Mouse (Mus musculus) forebrain, embryonic 15.5 days (tissue): ENCODE data around the gene Olfml2a. TPM values are rescaled to one million over a fixed set of nuclear protein-coding genes. Genes with fewer than 3 reads are reported as not detected.
A peak's percentile ranks its signal among the peaks of the same experiment; 100 is the strongest.

ENCODE experiments used
- ATAC-seq: fragments of 200-750 bp; cut with Nextera tagmentation; replicated peaks from 2 replicates; pipeline ENCODE4 v1.8.0; 2017; ENCODE audit warnings: mild to moderate bottlenecking, moderate TSS enrichment, moderate library complexity
- H3K27ac ChIP-seq: fragments of 300-500 bp; sonication (generic); replicated peaks from 2 replicates; pipeline ENCODE4 v1.5.1; 2015; ENCODE audit warnings: mild to moderate bottlenecking, inconsistent platforms
- H3K27me3 ChIP-seq: fragments of 300-500 bp; sonication (generic); 2 replicates; pipeline ENCODE4 v1.6.1; 2015; ENCODE audit warnings: inconsistent platforms
- H3K36me3 ChIP-seq: fragments of 300-500 bp; sonication (generic); 2 replicates; pipeline ENCODE4 v1.6.1; 2015; ENCODE audit warnings: mild to moderate bottlenecking, inconsistent platforms
- H3K4me1 ChIP-seq: fragments of 300-500 bp; sonication (generic); 2 replicates; pipeline ENCODE4 v1.6.1; 2015; ENCODE audit warnings: inconsistent platforms
- H3K4me2 ChIP-seq: fragments of 300-500 bp; sonication (generic); replicated peaks from 2 replicates; pipeline ENCODE4 v1.6.1; 2015; ENCODE audit warnings: mild to moderate bottlenecking, inconsistent platforms
- H3K4me3 ChIP-seq: fragments of 300-500 bp; sonication (generic); 2 replicates; pipeline ENCODE4 v1.5.1; 2015; ENCODE audit warnings: mild to moderate bottlenecking, inconsistent platforms
- H3K9ac ChIP-seq: fragments of 300-500 bp; sonication (generic); replicated peaks from 2 replicates; pipeline ENCODE4 v1.6.1; 2015; ENCODE audit warnings: mild to moderate bottlenecking, inconsistent platforms
- H3K9me3 ChIP-seq: fragments of 300-500 bp; sonication (generic); 2 replicates; pipeline ENCODE4 v1.6.1; 2016; ENCODE audit warnings: inconsistent platforms
- WGBS: fragments of 180-500 bp; shearing (Covaris S2); methylation state at CpG from one replicate; pipeline ENCODE4 v1.1.7; 2015; ENCODE audit warnings: mixed read lengths; 5-methylcytosine and 5-hydroxymethylcytosine counted together
- polyA plus RNA-seq: library from polyadenylated mRNA; unstranded; fragments of >200 nt; fragmentation: Nextera tagmentation; extraction: Ambion mirVana; gene quantifications from 2 replicates; pipeline ENCODE4 v1.2.1, GENCODE M21; 2015

Olfml2a gene
- polyA plus RNA-seq, 1 experiment from 2014 or later: 1.7 TPM

DNA sequence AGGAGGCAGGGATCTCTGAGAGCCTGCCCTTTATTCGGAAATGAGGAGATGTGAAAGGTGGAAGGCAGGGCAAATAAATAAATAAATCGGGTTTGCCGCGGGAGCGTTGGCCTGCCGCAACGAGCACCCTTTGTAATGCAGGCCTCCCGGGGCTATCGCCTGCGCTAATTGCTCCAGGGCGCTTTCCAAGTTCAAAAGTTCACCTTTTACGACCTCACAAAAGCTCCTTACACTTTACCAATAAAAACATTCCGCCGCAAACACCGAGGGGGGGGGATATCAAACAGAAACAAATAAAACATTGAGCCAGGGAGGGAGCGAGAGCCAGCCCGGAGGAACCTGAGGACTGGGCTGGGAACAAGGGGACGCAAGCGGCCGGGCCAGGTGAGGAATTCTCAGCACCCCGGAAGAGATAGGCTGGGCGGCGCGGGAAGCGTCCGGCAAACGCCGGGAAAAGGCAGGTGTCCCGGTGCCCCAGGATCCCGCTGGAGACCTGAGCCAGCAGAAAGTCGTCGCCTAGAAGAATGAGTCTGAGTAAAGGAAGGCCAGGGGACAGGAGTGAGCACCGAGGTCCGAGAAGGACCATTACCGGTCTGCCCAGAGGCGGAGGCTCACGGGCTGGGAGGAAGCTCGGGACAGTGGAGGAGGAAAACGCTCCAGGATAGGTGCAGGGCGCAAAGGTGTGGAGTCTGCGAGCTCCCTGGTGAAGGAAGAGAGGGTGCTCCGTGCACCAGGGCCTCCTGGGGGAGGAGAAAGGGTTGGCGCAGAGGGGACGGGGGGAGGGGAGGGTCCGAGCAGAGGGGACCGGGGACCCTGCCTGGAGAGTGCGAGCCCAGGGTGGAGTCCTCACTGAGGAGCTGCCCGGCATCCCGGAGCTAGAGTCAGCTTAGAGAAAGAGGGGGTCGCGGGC lies 6.4 kb upstream of the Olfml2a start:
- Histone ChIP-seq H3K4me2 (peak overlapping the region; percentile 87), H3K9ac (peak overlapping the region; percentile 58), H3K27ac (no peak overlapping the region), H3K27me3 (peaks cover 15% of the 10 kb centered on the region; the same call in 1 of the 2 replicates), H3K9me3 (no peaks in the 10 kb centered on the region), H3K36me3 (no peaks in the 10 kb centered on the region), H3K4me3 (peak overlapping the region; percentile 95), H3K4me1 (peaks cover 20% of the 10 kb centered on the region)
- ATAC-seq: peak; percentile 74
- WGBS: under 1% methylated on average over 51 of the region's 51 CpGs

DNA sequence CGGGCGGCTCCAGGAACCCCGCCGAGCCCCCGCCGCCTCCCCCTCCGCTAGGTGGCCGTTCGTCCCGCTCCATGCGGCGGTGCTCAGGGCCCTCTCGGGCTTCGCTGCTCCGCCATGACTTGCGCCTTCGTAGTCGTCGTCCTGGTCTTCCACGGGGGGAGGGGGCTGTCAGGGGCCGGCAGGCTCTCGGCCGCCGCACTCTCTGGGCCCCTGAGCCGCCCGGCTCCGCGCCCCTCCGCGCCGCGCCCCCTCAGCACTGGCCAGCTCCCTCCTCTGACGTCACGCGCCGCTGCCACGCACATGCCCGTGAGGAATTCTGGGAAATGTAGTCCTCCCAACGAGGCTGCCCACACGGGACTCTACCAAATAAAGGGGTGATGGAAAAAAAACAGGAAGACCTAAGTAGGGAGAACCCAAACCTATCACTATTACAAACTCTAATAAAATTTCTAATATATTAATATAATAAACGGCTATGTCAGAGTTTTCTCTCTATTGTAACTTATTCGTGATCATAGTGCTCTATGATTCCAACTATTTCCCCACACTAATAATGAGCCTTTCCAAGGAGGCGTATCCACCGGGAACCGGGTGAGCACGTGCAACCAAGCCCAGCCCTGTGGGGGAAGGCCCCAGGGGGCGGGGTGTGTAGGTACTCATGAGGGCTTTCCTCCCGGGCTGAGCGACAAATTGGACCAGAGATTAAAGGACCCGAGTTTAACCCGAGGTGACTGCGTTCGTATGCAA lies 5.5 kb upstream of the Olfml2a start:
- WGBS: under 1% methylated on average over 42 of the region's 53 CpGs
- ATAC-seq: peak; percentile 95
- peaks cover 13% of the 10 kb centered on the region; the same call in 1 of the 2 replicates for H3K27me3 ChIP-seq
- no peaks in the 10 kb centered on the region for H3K9me3 ChIP-seq
- peak overlapping the region; percentile 95 for H3K4me3 ChIP-seq
- peak overlapping the region; percentile 58 for H3K9ac ChIP-seq
- peaks cover 21% of the 10 kb centered on the region for H3K4me1 ChIP-seq
- H3K4me2 ChIP-seq: peak overlapping the region; percentile 87
- no peaks in the 10 kb centered on the region for H3K36me3 ChIP-seq
- no peak overlapping the region for H3K27ac ChIP-seq

DNA sequence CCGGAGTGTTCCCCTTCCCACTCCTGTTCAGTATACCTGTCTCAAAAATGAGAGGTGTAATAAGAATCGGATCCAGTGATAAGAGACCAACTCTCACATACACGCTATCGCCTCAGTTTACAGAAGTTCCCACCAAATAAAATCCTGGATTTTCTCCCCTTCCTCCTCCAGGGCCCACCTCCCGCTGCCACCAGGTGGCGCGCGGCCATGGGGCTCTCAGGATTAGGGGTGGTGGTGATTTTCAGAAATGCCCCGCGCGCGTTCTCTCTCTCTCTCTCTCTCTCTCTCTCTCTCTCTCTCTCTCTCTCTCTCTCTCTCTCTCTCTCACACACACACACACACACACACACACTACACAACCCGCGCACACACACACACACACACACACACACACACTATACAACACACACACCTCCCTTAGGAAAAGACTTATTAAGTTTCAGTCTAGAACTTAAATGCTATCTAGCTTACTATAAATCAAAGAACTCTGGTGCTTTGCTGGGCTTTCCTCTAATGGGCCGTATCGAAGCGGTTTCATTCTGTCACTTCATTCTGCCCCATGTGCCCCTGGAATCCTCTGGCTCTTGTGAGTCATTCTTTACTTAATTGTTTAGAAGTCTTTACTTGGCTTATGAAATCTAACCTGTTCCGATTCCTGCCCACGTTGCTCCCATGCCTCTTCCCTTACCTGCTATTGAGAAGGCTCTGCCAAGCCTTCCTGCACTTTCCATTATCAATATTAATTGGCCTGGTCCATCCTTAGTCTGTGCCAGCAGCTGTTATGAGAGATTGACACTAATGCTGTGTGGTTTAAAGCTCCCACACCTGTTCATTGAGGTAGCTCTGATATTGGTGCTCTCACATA lies 4.4 kb upstream of the Olfml2a start, which contains the start of gene Nr6a1:
Gene Nr6a1, minus strand, starts transcription at position 574 of the 865 bp plus-strand sequence.
- H3K9ac ChIP-seq: no peak within 1 kb of the TSS
- H3K27me3 ChIP-seq: peaks cover 13% of the 10 kb centered on the region; the same call in 1 of the 2 replicates
- peaks cover 32% of the 10 kb centered on the region for H3K4me1 ChIP-seq
- no peaks in the 10 kb centered on the region for H3K9me3 ChIP-seq
- no peak within 1 kb of the TSS for H3K27ac ChIP-seq
- no peaks in the 10 kb centered on the region for H3K36me3 ChIP-seq
- peak; percentile 36 for ATAC-seq
- H3K4me2 ChIP-seq: peak within 1 kb of the TSS; percentile 87
- H3K4me3 ChIP-seq: peak within 1 kb of the TSS; percentile 95
- WGBS: 9% methylated on average over 19 of the region's 19 CpGs

GRCm38 (mm10) chr2:38930269-38930668 lies 1.5 kb upstream of the Olfml2a start:
- H3K27me3 ChIP-seq: 0 out of 2 replicates have a peak, but pooled peaks cover 3% of the 10 kb centered on the region
- no peak overlapping the region for H3K27ac ChIP-seq
- no peak overlapping the region for H3K4me3 ChIP-seq
- H3K9me3 ChIP-seq: no peaks in the 10 kb centered on the region
- no peak for ATAC-seq
- WGBS: 81% methylated on average over 2 of the region's 2 CpGs
- no peaks in the 10 kb centered on the region for H3K36me3 ChIP-seq
- H3K9ac ChIP-seq: no peak overlapping the region
- H3K4me1 ChIP-seq: peaks cover 27% of the 10 kb centered on the region
- H3K4me2 ChIP-seq: no peak overlapping the region

DNA sequence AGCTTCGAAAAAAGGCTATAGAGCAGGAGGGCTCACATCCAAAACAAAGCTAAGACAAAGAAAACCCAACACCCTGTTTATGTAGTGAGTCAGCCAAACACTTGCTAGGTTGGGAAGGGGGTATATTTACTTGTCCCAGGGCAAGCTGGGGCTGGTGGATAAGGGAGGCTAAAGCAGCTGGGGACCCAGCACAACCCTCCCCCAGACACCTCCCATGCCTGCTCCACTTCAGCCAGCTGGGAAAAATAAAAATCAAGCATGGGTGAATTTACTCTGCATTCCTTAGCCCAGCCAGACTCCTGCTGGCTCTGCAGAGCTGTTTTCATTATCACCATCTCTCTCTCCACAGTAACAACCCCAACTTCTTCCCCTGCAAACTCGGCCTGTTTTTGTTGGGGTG lies 2.2 kb downstream of the Olfml2a start:
- Histone ChIP-seq H3K4me2 (no peak overlapping the region), H3K9ac (no peak overlapping the region), H3K9me3 (no peaks in the 10 kb centered on the region), H3K27ac (no peak overlapping the region), H3K27me3 (0 out of 2 replicates have a peak, but pooled peaks cover 3% of the 10 kb centered on the region), H3K4me3 (no peak overlapping the region), H3K36me3 (no peaks in the 10 kb centered on the region), H3K4me1 (peaks cover 18% of the 10 kb centered on the region)
- no peak for ATAC-seq
- whole genome bisulfite sequencing: 12% methylated on average over 2 of the region's 2 CpGs

- no peaks in the 10 kb centered on the region for H3K9me3 ChIP-seq
- 0 out of 2 replicates have a peak, but pooled peaks cover 3% of the 10 kb centered on the region for H3K27me3 ChIP-seq
- H3K27ac ChIP-seq: no peak overlapping the region
- no peaks in the 10 kb centered on the region for H3K36me3 ChIP-seq
- H3K4me3 ChIP-seq: no peak overlapping the region
- peaks cover 18% of the 10 kb centered on the region for H3K4me1 ChIP-seq
- no peak overlapping the region for H3K9ac ChIP-seq
- WGBS: 46% methylated on average over 5 of the region's 5 CpGs
- no peak overlapping the region for H3K4me2 ChIP-seq
- no peak for ATAC-seq
Measured at GRCm38 (mm10) chr2:38934936-38935335, 3.2 kb downstream of the Olfml2a start.

DNA sequence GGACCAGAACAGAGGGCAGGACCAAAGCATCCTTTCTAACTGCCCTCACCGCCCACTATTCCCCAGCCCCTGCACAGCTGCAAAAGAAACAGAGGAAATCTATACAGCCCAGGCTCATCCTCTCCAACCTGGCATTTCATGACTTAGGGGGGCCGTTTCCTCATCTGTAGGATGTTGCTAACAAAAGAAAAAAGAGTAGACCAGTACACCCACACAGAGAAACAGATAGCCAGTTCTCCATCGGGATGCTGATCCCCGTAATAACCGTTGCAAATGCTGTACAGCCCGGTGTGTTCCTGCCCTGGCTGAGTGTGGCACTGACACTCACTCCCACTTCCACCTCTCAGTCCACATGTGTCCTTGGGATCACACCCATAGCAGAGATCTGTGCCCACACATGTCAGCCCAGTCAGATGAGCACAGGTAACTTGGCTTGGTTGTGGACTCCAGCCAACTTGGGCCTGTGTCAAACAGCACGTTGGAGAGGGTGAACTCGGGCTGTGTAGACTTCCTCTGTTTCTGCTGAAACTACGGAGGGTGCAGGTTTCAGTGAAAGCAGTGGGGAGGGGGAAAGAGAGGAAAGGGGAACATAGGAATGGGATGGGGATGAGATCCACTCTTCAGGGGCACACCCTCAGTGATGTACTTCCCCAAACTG lies 5.1 kb downstream of the Olfml2a start:
- Histone ChIP-seq H3K9ac (no peak overlapping the region), H3K9me3 (no peaks in the 10 kb centered on the region), H3K4me1 (peaks cover 11% of the 10 kb centered on the region), H3K36me3 (no peaks in the 10 kb centered on the region), H3K4me3 (no peak overlapping the region), H3K27me3 (0 out of 2 replicates have a peak, but pooled peaks cover 2% of the 10 kb centered on the region), H3K27ac (no peak overlapping the region), H3K4me2 (no peak overlapping the region)
- ATAC-seq: no peak
- WGBS: 75% methylated on average over 9 of the region's 9 CpGs

DNA sequence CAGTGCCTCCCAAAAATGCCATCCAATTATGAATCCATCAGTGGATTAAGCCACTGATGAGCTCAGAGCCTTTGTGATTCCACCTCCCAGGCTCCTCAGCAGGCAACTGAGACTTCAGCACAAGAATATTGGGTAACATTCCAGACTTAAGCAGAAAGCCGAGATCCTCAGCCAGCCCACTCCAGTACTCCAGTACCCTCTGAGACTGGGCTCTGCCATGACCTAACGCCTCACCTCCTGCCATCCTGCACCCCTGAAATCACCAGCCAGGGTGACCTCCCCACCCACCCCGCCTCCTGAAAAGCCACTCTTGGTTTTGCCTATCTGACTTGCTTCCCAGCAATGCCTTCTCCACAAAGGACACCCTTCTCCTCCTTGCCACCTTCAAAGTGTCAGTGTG lies 5.6 kb downstream of the Olfml2a start:
- Histone ChIP-seq H3K9me3 (no peaks in the 10 kb centered on the region), H3K4me1 (0 out of 2 replicates have a peak, but pooled peaks cover 6% of the 10 kb centered on the region), H3K27ac (no peak overlapping the region), H3K4me2 (no peak overlapping the region), H3K36me3 (no peaks in the 10 kb centered on the region), H3K4me3 (no peak overlapping the region), H3K9ac (no peak overlapping the region), H3K27me3 (no peaks in the 10 kb centered on the region)
- 72% methylated on average over 3 of the region's 3 CpGs for WGBS
- no peak for ATAC-seq

DNA sequence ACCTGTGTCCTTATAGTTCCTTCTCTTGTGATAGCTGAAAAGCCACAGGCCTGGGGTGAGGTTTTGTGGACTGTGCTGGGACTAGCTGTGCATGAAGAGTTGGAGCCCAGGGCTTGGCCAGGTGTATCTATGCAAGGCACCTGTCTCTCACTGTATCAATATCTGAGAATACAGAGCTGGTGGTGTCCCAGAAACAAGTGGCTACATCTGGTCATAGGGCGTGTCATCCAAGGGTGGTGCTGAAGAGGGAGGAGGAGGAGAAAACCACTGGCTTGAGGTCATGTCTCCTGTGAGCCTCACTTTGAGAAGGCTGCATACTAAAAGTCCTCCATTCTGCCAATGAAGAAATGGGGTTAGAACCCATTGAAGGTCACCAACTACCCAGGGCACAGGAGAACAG lies 6.2 kb downstream of the Olfml2a start:
- H3K9me3 ChIP-seq: no peaks in the 10 kb centered on the region
- WGBS: 75% methylated on average over 1 of the region's 1 CpGs
- H3K27ac ChIP-seq: no peak overlapping the region
- no peak overlapping the region for H3K4me3 ChIP-seq
- 0 out of 2 replicates have a peak, but pooled peaks cover 6% of the 10 kb centered on the region for H3K4me1 ChIP-seq
- no peak for ATAC-seq
- no peak overlapping the region for H3K4me2 ChIP-seq
- H3K9ac ChIP-seq: no peak overlapping the region
- no peaks in the 10 kb centered on the region for H3K36me3 ChIP-seq
- H3K27me3 ChIP-seq: no peaks in the 10 kb centered on the region

- 75% methylated on average over 2 of the region's 2 CpGs for WGBS
- Histone ChIP-seq H3K36me3 (no peaks in the 10 kb centered on the region), H3K4me1 (0 out of 2 replicates have a peak, but pooled peaks cover 1% of the 10 kb centered on the region), H3K9ac (no peak overlapping the region), H3K27me3 (no peaks in the 10 kb centered on the region), H3K4me2 (no peak overlapping the region), H3K27ac (no peak overlapping the region), H3K4me3 (no peak overlapping the region), H3K9me3 (no peaks in the 10 kb centered on the region)
- no peak for ATAC-seq
Measured at GRCm38 (mm10) chr2:38939047-38939446, 7.3 kb downstream of the Olfml2a start.

GRCm38 (mm10) chr2:38941426-38941825 lies 9.6 kb downstream of the Olfml2a start:
- 85% methylated on average over 14 of the region's 14 CpGs for WGBS
- no peaks in the 10 kb centered on the region for H3K4me1 ChIP-seq
- H3K27me3 ChIP-seq: no peaks in the 10 kb centered on the region
- H3K4me2 ChIP-seq: no peak overlapping the region
- no peak for ATAC-seq
- no peaks in the 10 kb centered on the region for H3K36me3 ChIP-seq
- no peak overlapping the region for H3K4me3 ChIP-seq
- H3K9ac ChIP-seq: no peak overlapping the region
- no peaks in the 10 kb centered on the region for H3K9me3 ChIP-seq
- no peak overlapping the region for H3K27ac ChIP-seq
